Mouse (Mus musculus) hindbrain, embryonic 11.5 days (tissue): ENCODE measurements around the gene Ajap1. TPM values are rescaled to one million over a fixed set of nuclear protein-coding genes. Genes with fewer than 3 reads are reported as not detected.

Source experiments
- ATAC-seq: fragments of 200-750 bp; cut with Nextera tagmentation; 2 replicates; pipeline ENCODE4 v1.8.0; 2017; ENCODE audit warnings: mild to moderate bottlenecking, moderate TSS enrichment, moderate library complexity; ENCODE audit not compliant: low FRiP score
- DNase-seq: peaks from one replicate; pipeline ENCODE4 v3.0.0-alpha.2; 2015; ENCODE audit warnings: low spot score
- H3K27ac ChIP-seq: fragments of 300-500 bp; sonication (generic); 2 replicates; pipeline ENCODE4 v1.5.1; 2014; ENCODE audit warnings: mild to moderate bottlenecking, low read depth, low read length
- H3K27me3 ChIP-seq: fragments of 300-500 bp; sonication (generic); 2 replicates; pipeline ENCODE4 v1.6.1; 2014; ENCODE audit warnings: mild to moderate bottlenecking, low read length, moderate library complexity, mixed read lengths; ENCODE audit not compliant: control insufficient read depth, insufficient read depth
- H3K36me3 ChIP-seq: fragments of 300-500 bp; sonication (generic); 2 replicates; pipeline ENCODE4 v1.6.1; 2014; ENCODE audit warnings: mild to moderate bottlenecking, low read length, moderate library complexity, mixed read lengths; ENCODE audit not compliant: control insufficient read depth, insufficient read depth
- H3K4me1 ChIP-seq: fragments of 300-500 bp; sonication (generic); replicated peaks from 2 replicates; pipeline ENCODE4 v1.6.1; 2014; ENCODE audit warnings: low read length, mixed read lengths; ENCODE audit not compliant: control insufficient read depth, insufficient read depth
- H3K4me2 ChIP-seq: fragments of 300-500 bp; sonication (generic); replicated peaks from 2 replicates; pipeline ENCODE4 v1.6.1; 2014; ENCODE audit warnings: mild to moderate bottlenecking, low read depth, low read length
- H3K4me3 ChIP-seq: fragments of 300-500 bp; sonication (generic); 2 replicates; pipeline ENCODE4 v1.5.1; 2014; ENCODE audit warnings: low read depth, low read length
- H3K9ac ChIP-seq: fragments of 300-500 bp; sonication (generic); 2 replicates; pipeline ENCODE4 v1.6.1; 2014; ENCODE audit warnings: low read depth, low read length
- H3K9me3 ChIP-seq: fragments of 300-500 bp; sonication (generic); 2 replicates; pipeline ENCODE4 v1.6.1; 2016; ENCODE audit warnings: low read length; ENCODE audit not compliant: control insufficient read depth
- WGBS: fragments of 180-500 bp; shearing (Covaris S2); extraction: QIAGEN DNeasy Blood & Tissue Kit; methylation state at CpG from one replicate; pipeline ENCODE4 v1.1.7; 2014; 5-methylcytosine and 5-hydroxymethylcytosine counted together
- polyA plus RNA-seq: library from polyadenylated mRNA; unstranded; fragments of >200 nt; fragmentation: Nextera tagmentation; extraction: Ambion mirVana; gene quantifications from 2 replicates; pipeline ENCODE4 v1.2.1, GENCODE M21; 2014

Ajap1 gene
- 2.9 and 3.7 TPM in 2 replicates for polyA plus RNA-seq

- no peaks in the 10 kb centered on the region for H3K9me3 ChIP-seq
- H3K9ac ChIP-seq, result peak within 1 kb of the TSS; percentile 83
- peaks cover 10% of the 10 kb centered on the region for H3K27me3 ChIP-seq
- WGBS, result under 1% methylated on average over 64 of the region's 114 CpGs
- H3K4me3 ChIP-seq, result peak within 1 kb of the TSS; percentile 73
- H3K27ac ChIP-seq, result peak within 1 kb of the TSS; percentile 61
- DNase-seq (peak; percentile 78), ATAC-seq (peak; percentile 68)
- peaks cover 22% of the 10 kb centered on the region for H3K4me1 ChIP-seq
- no peaks in the 10 kb centered on the region for H3K36me3 ChIP-seq
- peak within 1 kb of the TSS; percentile 98 for H3K4me2 ChIP-seq
Measured at GRCm38 (mm10) chr4:153482459-153483338, at the start of gene Ajap1. Gene Ajap1 (minus strand): TSS chr4:153482811.

- no peak for ATAC-seq
- H3K27me3 ChIP-seq, result no peaks in the 10 kb centered on the region
- H3K36me3 ChIP-seq, result no peaks in the 10 kb centered on the region
- H3K9me3 ChIP-seq, result no peaks in the 10 kb centered on the region
- H3K9ac ChIP-seq, result no peak overlapping the region
- H3K4me3 ChIP-seq, result no peak overlapping the region
- H3K4me2 ChIP-seq, result no peak overlapping the region
- no peak for DNase-seq
- WGBS, result 68% methylated on average over 14 of the region's 14 CpGs
- no peaks in the 10 kb centered on the region for H3K4me1 ChIP-seq
- no peak overlapping the region for H3K27ac ChIP-seq
Measured at GRCm38 (mm10) chr4:153530536-153530935, 47.9 kb upstream of the Ajap1 start.

- H3K4me1 ChIP-seq, result no peaks in the 10 kb centered on the region
- ATAC-seq, result no peak
- no peak overlapping the region for H3K27ac ChIP-seq
- H3K9me3 ChIP-seq, result no peaks in the 10 kb centered on the region
- 79% methylated on average over 1 of the region's 1 CpGs for WGBS
- no peak overlapping the region for H3K4me3 ChIP-seq
- H3K36me3 ChIP-seq, result no peaks in the 10 kb centered on the region
- H3K4me2 ChIP-seq, result no peak overlapping the region
- no peak for DNase-seq
- no peaks in the 10 kb centered on the region for H3K27me3 ChIP-seq
- H3K9ac ChIP-seq, result no peak overlapping the region
Measured at GRCm38 (mm10) chr4:153521601-153522000, 39.0 kb upstream of the Ajap1 start.

GRCm38 (mm10) chr4:153519888-153520287, 37.3 kb upstream of the Ajap1 start:
- H3K4me2 ChIP-seq, result no peak overlapping the region
- DNase-seq (no peak), ATAC-seq (no peak)
- no peak overlapping the region for H3K4me3 ChIP-seq
- WGBS, result 93% methylated on average over 3 of the region's 3 CpGs
- no peak overlapping the region for H3K9ac ChIP-seq
- H3K4me1 ChIP-seq, result no peaks in the 10 kb centered on the region
- H3K9me3 ChIP-seq, result no peaks in the 10 kb centered on the region
- H3K27ac ChIP-seq, result no peak overlapping the region
- no peaks in the 10 kb centered on the region for H3K27me3 ChIP-seq
- H3K36me3 ChIP-seq, result no peaks in the 10 kb centered on the region

GRCm38 (mm10) chr4:153519289-153519688, 36.7 kb upstream of the Ajap1 start:
- no peak overlapping the region for H3K27ac ChIP-seq
- no peak for ATAC-seq
- H3K36me3 ChIP-seq, result no peaks in the 10 kb centered on the region
- no peaks in the 10 kb centered on the region for H3K27me3 ChIP-seq
- no peak for DNase-seq
- no peak overlapping the region for H3K9ac ChIP-seq
- no peak overlapping the region for H3K4me3 ChIP-seq
- no peaks in the 10 kb centered on the region for H3K9me3 ChIP-seq
- H3K4me2 ChIP-seq, result no peak overlapping the region
- no peaks in the 10 kb centered on the region for H3K4me1 ChIP-seq
- 72% methylated on average over 1 of the region's 1 CpGs for WGBS

- no peak overlapping the region for H3K9ac ChIP-seq
- H3K27ac ChIP-seq, result no peak overlapping the region
- no peak overlapping the region for H3K4me3 ChIP-seq
- 46% methylated on average over 10 of the region's 10 CpGs for WGBS
- H3K4me2 ChIP-seq, result no peak overlapping the region
- H3K4me1 ChIP-seq, result no peaks in the 10 kb centered on the region
- no peaks in the 10 kb centered on the region for H3K36me3 ChIP-seq
- no peaks in the 10 kb centered on the region for H3K9me3 ChIP-seq
- ATAC-seq (peak; percentile 27; the same call in 1 of the 2 replicates), DNase-seq (peak; percentile 45)
- no peaks in the 10 kb centered on the region for H3K27me3 ChIP-seq
Measured at GRCm38 (mm10) chr4:153515786-153516185, 33.2 kb upstream of the Ajap1 start.

- ATAC-seq, result no peak
- 73% methylated on average over 6 of the region's 6 CpGs for WGBS
- H3K9ac ChIP-seq, result no peak overlapping the region
- no peak for DNase-seq
- no peak overlapping the region for H3K4me2 ChIP-seq
- no peak overlapping the region for H3K4me3 ChIP-seq
- H3K36me3 ChIP-seq, result no peaks in the 10 kb centered on the region
- H3K27me3 ChIP-seq, result no peaks in the 10 kb centered on the region
- H3K9me3 ChIP-seq, result no peaks in the 10 kb centered on the region
- H3K27ac ChIP-seq, result no peak overlapping the region
- H3K4me1 ChIP-seq, result no peaks in the 10 kb centered on the region
Measured at GRCm38 (mm10) chr4:153514071-153514470, 31.5 kb upstream of the Ajap1 start.

- Histone ChIP-seq H3K36me3 (no peaks in the 10 kb centered on the region), H3K27ac (no peak overlapping the region), H3K9ac (no peak overlapping the region), H3K4me2 (no peak overlapping the region), H3K4me1 (no peaks in the 10 kb centered on the region), H3K4me3 (no peak overlapping the region), H3K27me3 (no peaks in the 10 kb centered on the region), H3K9me3 (no peaks in the 10 kb centered on the region)
- ATAC-seq, result no peak
- 90% methylated on average over 1 of the region's 1 CpGs for WGBS
- no peak for DNase-seq
Measured at GRCm38 (mm10) chr4:153511530-153511929, 28.9 kb upstream of the Ajap1 start.

- Histone ChIP-seq H3K4me1 (no peaks in the 10 kb centered on the region), H3K36me3 (no peaks in the 10 kb centered on the region), H3K9me3 (no peaks in the 10 kb centered on the region), H3K27ac (no peak overlapping the region), H3K9ac (no peak overlapping the region), H3K4me3 (no peak overlapping the region), H3K27me3 (no peaks in the 10 kb centered on the region), H3K4me2 (no peak overlapping the region)
- ATAC-seq (no peak), DNase-seq (no peak)
- WGBS, result 93% methylated on average over 7 of the region's 7 CpGs
Measured at GRCm38 (mm10) chr4:153501936-153502335, 19.3 kb upstream of the Ajap1 start.
